ENCODE assay signal across 19 mouse cellular contexts in the genomic region with DNA sequence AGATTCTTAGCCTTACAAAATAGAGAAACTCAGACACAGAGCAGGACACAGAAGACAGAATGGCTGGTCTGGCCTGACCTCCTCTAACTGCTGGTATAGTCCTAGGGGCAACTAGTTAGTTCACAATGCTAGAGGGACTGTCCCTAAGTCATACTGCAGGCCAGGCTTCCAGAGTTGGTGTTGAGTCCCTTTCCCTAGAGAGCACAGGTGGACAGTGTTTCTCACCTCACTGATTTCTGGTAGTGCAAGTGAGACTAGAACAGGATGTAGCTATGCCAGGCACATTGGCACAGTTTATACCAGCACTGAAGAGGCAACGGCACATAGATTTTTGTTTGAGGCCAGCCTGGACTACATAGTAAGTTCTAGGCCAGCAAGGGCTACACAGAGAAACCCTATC.
"Had no signal": no experiment of that assay in that cellular context is flagged by ENCODE, and none has a peak within 500 bp of the region (broad histone marks: within the 10 kb centered on the region; RNA-seq: fewer than 3 reads in every experiment).

No protein-coding gene starts in this region.

- H3K4me3 ChIP-seq: midbrain, embryonic 10.5 days; midbrain, embryonic 12.5 days; myocyte; stomach, embryonic 15.5 days had no signal

- H3K9me3 ChIP-seq: midbrain, embryonic 10.5 days; midbrain, embryonic 12.5 days; stomach, embryonic 15.5 days had no signal

- H3K9ac ChIP-seq: lung, embryonic 14.5 days; midbrain, embryonic 12.5 days; stomach, embryonic 15.5 days had no signal

- ATAC-seq: midbrain, embryonic 16.5 days had no signal

- H3K36me3 ChIP-seq: stomach, embryonic 15.5 days had no signal

- DNase-seq: lung, adult 18-20 months; lung, embryonic 14.5 days; lung, postnatal 10 days; lung, postnatal 4 days; midbrain, embryonic 14.5 days; retina, postnatal 1 day; right cerebral cortex, adult 18-20 months; right cerebral cortex, postnatal 25 days; right cerebral cortex, postnatal 4 days; spleen, adult 18-20 months; thymus, adult 2 months; thymus, postnatal 25 days; thymus, postnatal 4 days had no signal

- H3K27ac ChIP-seq: midbrain, embryonic 10.5 days; midbrain, embryonic 12.5 days; stomach, embryonic 15.5 days; stomach, postnatal 0 days had no signal

- H3K4me2 ChIP-seq: lung, embryonic 14.5 days; midbrain, embryonic 12.5 days; stomach, embryonic 15.5 days had no signal

- H3K27me3 ChIP-seq: stomach, embryonic 15.5 days had no signal
